Mouse (Mus musculus): ENCODE measurements around the gene Glcci1. TPM values are rescaled to one million over a fixed set of nuclear protein-coding genes. Genes with fewer than 3 reads are reported as not detected.

Glcci1 gene
- total and polyA plus RNA-seq, 2 experiments from 2014 or later = 5.1 to 11.1 TPM

DNA sequence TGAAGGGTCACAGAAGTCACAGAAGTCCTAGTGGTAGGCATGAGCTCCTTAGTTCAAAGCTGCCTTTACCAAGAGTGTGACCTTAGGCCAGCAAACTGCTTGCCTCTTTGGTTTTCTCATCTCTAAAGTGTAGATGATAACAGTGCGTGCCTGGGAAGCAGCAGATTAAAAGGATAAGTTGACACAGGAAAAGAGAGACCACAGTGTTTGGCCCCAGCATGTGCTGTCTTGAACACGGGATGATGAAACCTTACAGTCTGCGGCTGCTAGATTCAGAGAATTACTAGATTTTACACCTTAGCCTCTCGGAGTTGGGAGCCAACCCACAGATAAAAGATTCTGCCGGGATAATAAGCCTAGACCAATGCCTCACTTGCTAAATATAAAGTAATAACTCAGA is 131.5 kb downstream of the Glcci1 start:
- Histone ChIP-seq H3K36me3 (ENCODE audit: insufficient read depth, low read length) (peaks cover 3% of the 10 kb centered on the region), H3K4me1 (ENCODE audit: insufficient read depth, low read length) (no peaks in the 10 kb centered on the region), H3K27me3 (ENCODE audit: insufficient read depth, low read length) (no peaks in the 10 kb centered on the region), H3K27ac (ENCODE audit: low read depth, low read length) (no peak overlapping the region), H3K9ac (replicated peaks; ENCODE audit: low read length, poor library complexity, severe bottlenecking) (no peak overlapping the region), H3K4me2 (ENCODE audit: low read depth, low read length, poor library complexity, severe bottlenecking) (no peak overlapping the region), H3K4me3 (ENCODE audit: low read depth, low read length) (no peak overlapping the region), H3K9me3 (ENCODE audit: low read length) (no peaks in the 10 kb centered on the region)
- TF ChIP-seq CTCF (IDR thresholded peaks at IDR 0.05) = no peak
- WGBS = 79% methylated on average over 5 of the region's 5 CpGs
- no peak for ATAC-seq (ENCODE audit: low FRiP score)
- no peak for DNase-seq (ENCODE audit: low spot score)

DNA sequence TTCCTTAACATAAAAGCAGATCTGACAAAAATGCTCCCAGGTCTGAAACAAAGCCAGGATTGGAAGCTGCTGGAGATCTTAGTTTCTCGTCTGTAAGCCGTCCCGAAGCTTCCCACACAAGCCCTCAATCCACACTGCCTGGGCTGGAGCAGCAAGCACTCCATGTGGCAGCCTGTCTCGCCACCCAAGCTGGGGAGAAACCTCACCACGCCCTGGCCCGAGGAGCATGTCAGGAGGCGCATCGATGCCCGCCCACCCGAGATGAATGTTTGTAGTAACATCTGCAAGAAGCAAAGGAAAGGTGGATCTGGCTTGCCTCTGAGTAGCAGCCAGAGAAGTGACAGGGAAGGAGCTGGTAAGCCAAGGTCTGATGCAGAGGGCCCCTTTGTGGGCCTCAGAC is 135.3 kb downstream of the Glcci1 start:
- 80% methylated on average over 10 of the region's 10 CpGs for WGBS
- Histone ChIP-seq H3K9me3 (ENCODE audit: low read length) (no peaks in the 10 kb centered on the region), H3K4me3 (ENCODE audit: low read depth, low read length) (no peak overlapping the region), H3K4me1 (ENCODE audit: insufficient read depth, low read length) (no peaks in the 10 kb centered on the region), H3K27me3 (ENCODE audit: insufficient read depth, low read length) (no peaks in the 10 kb centered on the region), H3K27ac (ENCODE audit: low read depth, low read length) (no peak overlapping the region), H3K9ac (replicated peaks; ENCODE audit: low read length, poor library complexity, severe bottlenecking) (no peak overlapping the region), H3K4me2 (ENCODE audit: low read depth, low read length, poor library complexity, severe bottlenecking) (no peak overlapping the region), H3K36me3 (ENCODE audit: insufficient read depth, low read length) (peaks cover 3% of the 10 kb centered on the region)
- DNase-seq (ENCODE audit: low spot score) (no peak), ATAC-seq (ENCODE audit: low FRiP score) (no peak)
- TF ChIP-seq CTCF (IDR thresholded peaks at IDR 0.05) = no peak

DNA sequence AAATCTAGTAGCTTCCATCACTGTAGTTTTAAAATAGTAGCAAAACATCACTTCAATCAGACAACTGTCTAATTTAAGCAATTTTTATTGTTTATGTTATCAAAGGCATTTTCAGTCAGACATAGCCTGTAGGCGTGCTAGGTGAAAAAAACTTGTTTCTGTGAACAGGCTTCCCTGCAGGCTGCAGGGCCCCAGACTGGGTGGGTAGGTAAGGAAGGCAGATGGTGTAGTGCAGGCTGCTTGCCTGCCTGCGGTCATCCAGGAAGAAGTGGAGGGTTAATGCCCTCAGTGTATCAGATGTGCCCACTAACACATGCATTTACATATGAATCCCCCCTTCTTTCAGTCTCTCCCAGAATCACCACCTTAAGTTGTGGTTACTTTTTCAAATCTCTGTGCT is 136.3 kb downstream of the Glcci1 start:
- Histone ChIP-seq H3K27ac (ENCODE audit: low read depth, low read length) (no peak overlapping the region), H3K4me3 (ENCODE audit: low read depth, low read length) (no peak overlapping the region), H3K36me3 (ENCODE audit: insufficient read depth, low read length) (peaks cover 8% of the 10 kb centered on the region), H3K4me1 (ENCODE audit: insufficient read depth, low read length) (no peaks in the 10 kb centered on the region), H3K9ac (replicated peaks; ENCODE audit: low read length, poor library complexity, severe bottlenecking) (no peak overlapping the region), H3K27me3 (ENCODE audit: insufficient read depth, low read length) (no peaks in the 10 kb centered on the region), H3K4me2 (ENCODE audit: low read depth, low read length, poor library complexity, severe bottlenecking) (no peak overlapping the region), H3K9me3 (ENCODE audit: low read length) (no peaks in the 10 kb centered on the region)
- 50% methylated on average over 2 of the region's 2 CpGs for WGBS
- DNase-seq (ENCODE audit: low spot score) (no peak), ATAC-seq (ENCODE audit: low FRiP score) (no peak)
- TF ChIP-seq CTCF (IDR thresholded peaks at IDR 0.05) = no peak
